Mouse (Mus musculus) intestine, embryonic 16.5 days (tissue): Measurements from ENCODE around the gene Brpf3. TPM values are rescaled to one million over a fixed set of nuclear protein-coding genes. Genes with fewer than 3 reads are reported as not detected.

Experiments used
- ATAC-seq: fragments of 200-750 bp; cut with Nextera tagmentation; 2 replicates; pipeline ENCODE4 v1.8.0; 2017; ENCODE audit warnings: moderate TSS enrichment, moderate library complexity
- H3K27ac ChIP-seq: fragments of 300-500 bp; sonication (generic); 2 replicates; pipeline ENCODE4 v1.5.1; 2014; ENCODE audit warnings: mild to moderate bottlenecking, low read length
- H3K27me3 ChIP-seq: fragments of 300-500 bp; sonication (generic); replicated peaks from 2 replicates; pipeline ENCODE4 v1.6.1; 2014; ENCODE audit warnings: low read length, control low read depth, mixed read lengths; ENCODE audit not compliant: control insufficient read depth, insufficient read depth
- H3K36me3 ChIP-seq: fragments of 300-500 bp; sonication (generic); 2 replicates; pipeline ENCODE4 v1.6.1; 2014; ENCODE audit warnings: low read length, control low read depth; ENCODE audit not compliant: control insufficient read depth, insufficient read depth
- H3K4me1 ChIP-seq: fragments of 300-500 bp; sonication (generic); 2 replicates; pipeline ENCODE4 v1.6.1; 2014; ENCODE audit warnings: low read length, control low read depth, mixed read lengths; ENCODE audit not compliant: control insufficient read depth, insufficient read depth
- H3K4me2 ChIP-seq: fragments of 300-500 bp; sonication (generic); 2 replicates; pipeline ENCODE4 v1.6.1; 2014; ENCODE audit warnings: low read depth, low read length, control low read depth
- H3K4me3 ChIP-seq: fragments of 300-500 bp; sonication (generic); 2 replicates; pipeline ENCODE4 v1.5.1; 2014; ENCODE audit warnings: mild to moderate bottlenecking, low read length
- H3K9ac ChIP-seq: fragments of 300-500 bp; sonication (generic); 2 replicates; pipeline ENCODE4 v1.6.1; 2014; ENCODE audit warnings: low read depth, low read length
- H3K9me3 ChIP-seq: fragments of 300-500 bp; sonication (generic); 2 replicates; pipeline ENCODE4 v1.6.1; 2016; ENCODE audit warnings: low read length, control low read depth; ENCODE audit not compliant: control insufficient read depth
- WGBS: fragments of 180-500 bp; shearing (Covaris S2); extraction: QIAGEN DNeasy Blood & Tissue Kit; methylation state at CpG from one replicate; pipeline ENCODE4 v1.1.7; 2014; 5-methylcytosine and 5-hydroxymethylcytosine counted together
- polyA plus RNA-seq: library from polyadenylated mRNA; unstranded; fragments of >200 nt; fragmentation: Nextera tagmentation; extraction: Ambion mirVana; gene quantifications from 2 replicates; pipeline ENCODE4 v1.2.1, GENCODE M21; 2015

Brpf3 gene
- polyA plus RNA-seq, 1 experiment from 2014 or later: 16.6 TPM

DNA sequence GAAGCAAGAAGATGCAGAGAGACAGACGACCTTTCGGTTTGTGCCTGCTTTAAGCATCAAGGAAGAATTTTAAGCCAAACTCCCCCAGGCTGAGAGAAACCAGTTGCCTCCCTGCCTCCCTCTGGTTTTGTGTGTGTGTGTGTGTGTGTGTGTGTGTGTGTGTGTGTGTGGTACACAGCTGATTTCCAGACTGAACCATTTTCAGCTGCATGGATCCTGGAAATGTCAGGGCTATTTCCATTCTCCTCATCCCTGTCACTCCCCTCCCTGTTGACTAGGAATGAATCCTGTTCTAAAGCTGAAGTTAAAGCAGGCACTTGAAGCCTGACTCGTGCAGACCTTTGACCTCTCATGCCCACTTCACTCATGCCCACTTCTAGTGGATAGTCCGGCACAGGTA lies 73.3 kb downstream of the Brpf3 start:
- Histone ChIP-seq H3K4me1 (peaks cover 11% of the 10 kb centered on the region), H3K4me2 (no peak overlapping the region), H3K4me3 (no peak overlapping the region), H3K36me3 (no peaks in the 10 kb centered on the region), H3K9ac (no peak overlapping the region), H3K27ac (no peak overlapping the region), H3K9me3 (no peaks in the 10 kb centered on the region), H3K27me3 (no peaks in the 10 kb centered on the region)
- WGBS: 78% methylated on average over 4 of the region's 4 CpGs
- ATAC-seq: no peak

DNA sequence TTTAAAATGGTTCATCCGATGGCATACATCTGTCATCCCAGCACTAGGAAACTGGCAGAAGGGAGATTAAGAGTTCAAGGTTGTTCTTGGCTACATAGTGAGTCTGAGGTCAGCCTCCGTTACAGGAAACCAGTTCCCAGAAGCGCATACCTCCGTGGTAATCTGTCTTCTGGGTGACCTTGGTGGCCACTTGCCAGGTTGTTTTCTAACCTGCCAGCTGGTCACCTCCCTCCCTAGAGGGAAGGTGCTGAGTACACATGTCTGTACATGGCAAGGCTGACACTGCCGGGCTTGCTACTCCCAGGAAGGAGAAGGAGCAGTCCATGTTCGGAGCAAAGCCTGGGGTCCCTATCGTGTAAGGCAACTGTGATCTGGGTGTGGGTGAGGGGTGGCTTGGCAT lies 73.9 kb downstream of the Brpf3 start:
- Histone ChIP-seq H3K27me3 (no peaks in the 10 kb centered on the region), H3K27ac (no peak overlapping the region), H3K4me1 (peaks cover 11% of the 10 kb centered on the region), H3K9me3 (no peaks in the 10 kb centered on the region), H3K4me3 (no peak overlapping the region), H3K4me2 (no peak overlapping the region), H3K9ac (no peak overlapping the region), H3K36me3 (no peaks in the 10 kb centered on the region)
- 0 out of 2 replicates have a peak, but pooled peaks have one; percentile 36 for ATAC-seq
- WGBS: 60% methylated on average over 7 of the region's 7 CpGs

DNA sequence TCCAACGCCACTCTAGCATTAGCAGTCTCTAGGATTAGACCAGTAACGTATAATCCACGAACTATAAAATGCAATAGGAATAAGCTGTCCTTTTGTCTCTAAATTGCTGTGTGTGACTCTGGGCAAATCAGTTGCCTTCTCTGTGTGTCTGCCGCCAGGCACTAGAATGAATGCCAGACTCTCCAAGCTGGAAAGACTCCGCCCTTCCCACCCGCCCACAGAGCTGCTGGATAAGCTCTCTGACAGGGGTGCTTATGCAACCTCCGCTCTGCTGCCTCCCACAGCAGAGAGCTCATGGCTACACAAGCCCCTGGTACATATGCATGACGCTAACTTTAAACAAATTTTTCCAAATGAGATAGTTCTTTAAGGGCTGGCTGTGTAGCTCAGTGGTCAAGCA lies 74.4 kb downstream of the Brpf3 start:
- Histone ChIP-seq H3K4me3 (no peak overlapping the region), H3K9me3 (no peaks in the 10 kb centered on the region), H3K9ac (no peak overlapping the region), H3K27ac (no peak overlapping the region), H3K4me2 (no peak overlapping the region), H3K36me3 (no peaks in the 10 kb centered on the region), H3K27me3 (no peaks in the 10 kb centered on the region), H3K4me1 (peaks cover 15% of the 10 kb centered on the region)
- WGBS: 36% methylated on average over 8 of the region's 8 CpGs
- ATAC-seq: peak; percentile 63

DNA sequence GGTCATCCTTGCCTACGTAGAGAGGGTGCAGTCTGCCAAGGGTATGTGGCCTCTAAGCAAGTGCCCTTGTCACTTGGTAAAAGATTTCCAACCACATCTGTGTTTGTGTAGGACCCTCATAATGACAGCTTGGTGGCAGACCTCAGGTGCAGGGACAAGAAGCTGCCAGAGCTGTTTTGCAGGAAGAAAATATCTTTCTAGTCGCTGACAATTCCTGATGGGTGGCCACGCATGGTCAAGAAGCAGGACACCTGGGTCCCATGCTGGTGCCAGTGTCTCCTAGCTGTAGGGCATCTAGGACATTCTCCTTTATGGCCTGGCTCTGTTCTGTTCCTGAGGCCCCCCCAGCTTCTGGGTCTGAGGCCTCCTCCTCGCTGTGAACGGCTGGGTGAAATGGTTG lies 75.4 kb downstream of the Brpf3 start:
- Histone ChIP-seq H3K9ac (no peak overlapping the region), H3K36me3 (no peaks in the 10 kb centered on the region), H3K27ac (no peak overlapping the region), H3K4me2 (no peak overlapping the region), H3K4me1 (peaks cover 15% of the 10 kb centered on the region), H3K9me3 (no peaks in the 10 kb centered on the region), H3K4me3 (no peak overlapping the region), H3K27me3 (no peaks in the 10 kb centered on the region)
- 66% methylated on average over 5 of the region's 5 CpGs for WGBS
- no peak for ATAC-seq

DNA sequence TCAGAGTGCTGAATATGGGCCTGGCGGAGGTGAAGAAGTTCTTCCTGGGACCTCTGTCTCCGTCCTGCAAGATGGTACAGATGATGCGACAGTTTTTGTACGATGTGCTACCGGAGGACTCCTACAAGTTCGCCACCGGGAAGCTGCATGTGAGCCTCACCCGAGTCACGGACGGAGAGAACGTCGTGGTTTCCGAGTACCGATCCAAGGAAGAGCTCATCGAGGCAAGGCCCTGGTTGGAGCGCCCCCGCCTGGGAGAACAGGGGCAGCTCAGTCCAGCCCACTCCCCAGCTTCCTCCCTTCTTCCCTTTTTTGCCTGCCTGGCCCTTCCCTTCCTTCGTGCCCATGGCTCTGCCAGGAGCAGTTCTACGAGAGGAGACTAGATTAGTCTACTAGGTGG lies 75.9 kb downstream of the Brpf3 start:
- Histone ChIP-seq H3K27me3 (no peaks in the 10 kb centered on the region), H3K4me1 (peaks cover 15% of the 10 kb centered on the region), H3K27ac (no peak overlapping the region), H3K36me3 (no peaks in the 10 kb centered on the region), H3K9me3 (no peaks in the 10 kb centered on the region), H3K4me3 (no peak overlapping the region), H3K9ac (peak overlapping the region; percentile 40; the same call in 1 of the 2 replicates), H3K4me2 (peak overlapping the region; percentile 30; the same call in 1 of the 2 replicates)
- 23% methylated on average over 19 of the region's 19 CpGs for WGBS
- ATAC-seq: no peak

DNA sequence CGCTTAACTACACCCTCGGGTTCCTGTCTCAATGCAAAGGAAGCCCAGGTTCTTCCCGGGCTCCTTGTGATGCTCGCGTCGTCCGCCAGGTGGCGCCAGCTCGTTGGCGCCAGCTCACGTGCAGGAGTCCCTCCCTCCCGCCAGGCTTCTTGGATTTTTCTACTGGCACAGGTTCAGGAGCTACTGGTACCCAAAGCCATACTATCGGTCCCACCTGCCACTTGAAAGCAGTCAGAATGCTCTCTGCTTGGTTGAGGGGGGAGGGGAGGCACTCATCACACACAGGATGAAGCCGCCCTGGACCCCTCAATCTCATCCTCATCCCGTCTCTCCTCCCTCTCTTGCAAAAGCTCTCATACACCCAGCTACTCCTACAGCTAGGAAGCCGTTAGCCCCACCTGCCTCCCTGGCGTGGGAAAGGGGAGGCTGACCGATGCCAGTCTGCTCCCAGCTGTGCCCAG lies 79.1 kb downstream of the Brpf3 start:
- WGBS: 7% methylated on average over 18 of the region's 18 CpGs
- Histone ChIP-seq H3K36me3 (no peaks in the 10 kb centered on the region), H3K9me3 (no peaks in the 10 kb centered on the region), H3K9ac (no peak overlapping the region), H3K27me3 (no peaks in the 10 kb centered on the region), H3K4me2 (no peak overlapping the region), H3K4me1 (peaks cover 14% of the 10 kb centered on the region), H3K27ac (no peak overlapping the region), H3K4me3 (no peak overlapping the region)
- 0 out of 2 replicates have a peak, but pooled peaks have one; percentile 24 for ATAC-seq

DNA sequence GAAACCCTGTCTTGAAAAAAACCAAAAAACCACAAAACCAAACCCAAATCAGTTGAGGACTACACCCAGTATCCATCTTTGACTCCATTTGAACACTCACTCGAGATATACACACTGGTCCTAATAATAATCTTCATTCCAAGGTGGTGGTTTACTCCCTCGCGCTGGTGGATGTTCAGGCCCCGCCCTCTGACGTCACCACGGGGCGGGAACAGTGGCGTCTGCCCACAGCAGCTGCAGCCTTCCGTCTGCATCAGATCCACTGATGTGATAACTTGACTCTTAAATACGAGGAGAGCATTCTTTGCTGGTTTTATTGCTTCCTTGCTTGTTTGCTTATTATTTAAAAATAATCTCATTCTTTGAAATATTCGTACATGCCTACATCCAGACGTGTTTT lies 81.4 kb downstream of the Brpf3 start:
- WGBS: 2% methylated on average over 12 of the region's 12 CpGs
- H3K4me3 ChIP-seq: no peak overlapping the region
- no peak overlapping the region for H3K4me2 ChIP-seq
- no peaks in the 10 kb centered on the region for H3K27me3 ChIP-seq
- peaks cover 4% of the 10 kb centered on the region; the same call in 1 of the 2 replicates for H3K4me1 ChIP-seq
- no peaks in the 10 kb centered on the region for H3K36me3 ChIP-seq
- ATAC-seq: no peak
- no peak overlapping the region for H3K9ac ChIP-seq
- H3K27ac ChIP-seq: no peak overlapping the region
- no peaks in the 10 kb centered on the region for H3K9me3 ChIP-seq

DNA sequence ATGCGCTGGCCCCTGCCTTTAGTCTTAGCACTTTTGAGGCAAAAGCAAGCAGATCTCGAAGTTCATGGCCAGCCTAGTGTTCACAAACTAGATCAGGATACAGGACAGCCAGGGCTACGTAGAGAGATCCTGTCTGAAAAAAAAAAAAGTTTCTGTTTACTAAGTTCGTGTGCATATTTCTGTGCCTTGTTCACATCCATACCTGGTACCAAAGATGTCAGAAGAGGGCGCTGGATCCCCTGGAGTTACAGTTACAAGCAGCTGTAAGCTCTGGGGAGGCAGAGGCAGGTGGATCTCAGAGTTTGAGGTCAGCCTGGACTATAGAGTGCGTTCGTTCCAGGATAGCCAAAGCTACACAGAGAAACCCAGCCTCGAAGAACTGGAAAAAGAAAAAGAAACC lies 81.9 kb downstream of the Brpf3 start:
- no peak overlapping the region for H3K9ac ChIP-seq
- H3K4me2 ChIP-seq: no peak overlapping the region
- H3K9me3 ChIP-seq: no peaks in the 10 kb centered on the region
- 52% methylated on average over 8 of the region's 8 CpGs for WGBS
- ATAC-seq: no peak
- H3K4me3 ChIP-seq: no peak overlapping the region
- no peaks in the 10 kb centered on the region for H3K36me3 ChIP-seq
- no peak overlapping the region for H3K27ac ChIP-seq
- H3K4me1 ChIP-seq: peaks cover 4% of the 10 kb centered on the region; the same call in 1 of the 2 replicates
- H3K27me3 ChIP-seq: no peaks in the 10 kb centered on the region

DNA sequence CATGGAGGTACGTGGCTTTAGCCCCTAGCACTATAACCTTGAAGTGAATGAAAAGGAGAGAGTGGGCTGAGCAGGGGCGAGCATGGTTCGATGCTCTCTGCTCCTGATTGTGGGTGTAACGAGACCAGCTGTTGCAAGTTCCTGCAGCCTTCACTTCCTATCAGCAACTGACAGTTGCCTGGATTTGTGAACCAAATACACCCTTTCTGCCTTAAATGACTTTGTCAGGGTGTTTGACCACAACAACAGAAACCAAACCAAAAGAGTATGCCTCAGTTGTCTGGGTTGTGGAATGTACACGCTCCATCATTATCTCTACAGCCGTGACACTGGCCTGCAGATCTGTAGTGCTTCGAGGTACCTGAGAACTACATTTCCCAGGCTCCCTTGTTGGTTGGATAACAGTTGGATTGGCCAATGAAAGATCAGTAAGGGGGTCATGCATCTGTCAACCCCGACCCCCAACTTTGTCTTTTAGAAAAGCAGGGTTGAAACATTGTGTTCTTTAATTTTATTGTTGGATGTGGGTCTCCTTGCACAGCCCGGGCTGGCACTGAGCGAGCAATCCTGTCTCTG lies 83.1 kb downstream of the Brpf3 start:
- ATAC-seq: no peak
- no peaks in the 10 kb centered on the region for H3K9me3 ChIP-seq
- no peak overlapping the region for H3K27ac ChIP-seq
- no peak overlapping the region for H3K4me2 ChIP-seq
- H3K4me1 ChIP-seq: peaks cover 4% of the 10 kb centered on the region; the same call in 1 of the 2 replicates
- H3K9ac ChIP-seq: no peak overlapping the region
- H3K27me3 ChIP-seq: no peaks in the 10 kb centered on the region
- WGBS: 73% methylated on average over 10 of the region's 10 CpGs
- H3K4me3 ChIP-seq: no peak overlapping the region
- no peaks in the 10 kb centered on the region for H3K36me3 ChIP-seq

DNA sequence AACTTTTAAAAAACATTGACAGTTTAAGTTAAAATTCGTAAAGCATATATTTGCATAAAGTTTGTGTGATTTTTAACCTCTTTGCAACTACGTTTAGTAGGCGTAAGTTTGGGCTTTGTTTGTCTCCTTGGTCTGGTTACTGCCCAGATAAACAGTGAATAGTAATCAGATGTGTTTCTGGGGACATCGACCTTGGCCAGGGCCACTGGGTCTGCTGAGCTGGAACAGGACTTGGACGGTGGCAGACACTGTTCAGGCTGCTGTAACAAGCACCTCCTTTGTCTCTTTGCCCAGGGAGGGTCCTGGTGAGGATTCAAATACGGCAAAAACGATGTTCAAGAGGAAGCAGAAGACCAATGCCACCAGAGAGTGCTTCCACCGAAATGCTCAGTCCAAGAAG lies 84.3 kb downstream of the Brpf3 start:
- H3K27me3 ChIP-seq: no peaks in the 10 kb centered on the region
- no peak overlapping the region for H3K27ac ChIP-seq
- H3K4me3 ChIP-seq: no peak overlapping the region
- no peaks in the 10 kb centered on the region for H3K9me3 ChIP-seq
- 85% methylated on average over 8 of the region's 8 CpGs for WGBS
- no peak overlapping the region for H3K9ac ChIP-seq
- H3K36me3 ChIP-seq: no peaks in the 10 kb centered on the region
- H3K4me1 ChIP-seq: peaks cover under 1% of the 10 kb centered on the region; the same call in 1 of the 2 replicates
- no peak overlapping the region for H3K4me2 ChIP-seq
- no peak for ATAC-seq
